Mouse (Mus musculus): ENCODE measurements at regions not wholly inside any gene's neighbourhood (a gene's known extent, or its start where the extent isn't known, plus 50 kb on each side); places are given as distances from the start of the nearest gene placed in this dataset.

DNA sequence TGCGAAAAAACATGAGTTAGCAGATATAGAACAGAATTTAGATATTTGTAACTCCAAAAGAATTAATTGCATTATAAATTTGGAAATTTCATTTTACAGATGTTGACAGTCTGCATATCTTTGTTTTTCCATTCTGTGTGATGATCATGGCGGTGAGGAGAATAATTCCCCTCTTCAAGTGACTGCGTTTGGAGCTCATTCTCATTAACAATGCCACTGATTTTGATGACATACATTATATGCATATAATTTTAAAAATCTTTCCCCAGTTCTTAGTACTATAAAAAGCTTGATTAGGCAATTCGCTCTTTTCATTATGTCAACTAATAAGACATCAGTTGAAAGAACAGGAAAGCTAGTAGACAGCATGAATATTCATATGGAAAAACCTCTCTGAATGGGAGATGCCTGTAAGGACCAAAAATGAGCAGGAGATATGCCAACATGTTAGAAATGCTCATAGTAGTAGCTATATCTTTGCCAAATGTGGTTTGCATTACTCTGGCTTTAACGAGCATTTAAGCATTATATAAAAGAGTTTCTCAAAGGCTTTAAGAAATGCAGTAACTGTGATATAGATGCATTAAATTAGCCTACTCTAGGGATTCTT, 849.2 kb upstream of the Cldn34c4 start:
- no peak for TF ChIP-seq CTCF (IDR thresholded peaks at IDR 0.05; ENCODE audit: low read depth, low read length)
- no peak for TF ChIP-seq POLR2A (IDR thresholded peaks at IDR 0.05; ENCODE audit: insufficient read depth, low read length)

All from ES-Bruce4 (cell line).